Mouse (Mus musculus): ENCODE data around the gene Ptges.

GRCm38 (mm10) chr2:30904991-30905390 is 24.7 kb downstream of the Ptges start:
- no peak for TF ChIP-seq POLR2A (IDR thresholded peaks at IDR 0.05; ENCODE audit: insufficient read depth, low read depth, low read length)
- no peak for TF ChIP-seq CTCF (IDR thresholded peaks at IDR 0.05; ENCODE audit: insufficient read depth, low read depth, low read length)

Measured in olfactory bulb, adult 2 months (tissue).